Mouse (Mus musculus) ES-E14 (cell line): ENCODE data around the gene Ttf2. TPM values are rescaled to one million over a fixed set of nuclear protein-coding genes. Genes with fewer than 3 reads are reported as not detected.

Experiments used
- DNase-seq: peaks from one replicate; pipeline ENCODE4 v3.0.0-alpha.2; 2013; ENCODE audit warnings: low read depth, low spot score
- H3K27ac ChIP-seq: 2 replicates; pipeline ENCODE4 v1.5.1; 2012; ENCODE audit warnings: low read depth, mild to moderate bottlenecking, low read length, moderate library complexity, mixed read lengths; ENCODE audit not compliant: poor library complexity, insufficient read depth, severe bottlenecking
- H3K36me3 ChIP-seq: 2 replicates; pipeline ENCODE4 v1.6.1; 2012; ENCODE audit warnings: mild to moderate bottlenecking, low read length, moderate library complexity, mixed read lengths; ENCODE audit not compliant: control insufficient read depth, poor library complexity, insufficient read depth, severe bottlenecking
- H3K4me1 ChIP-seq, 2 experiments: fragments of 150-350 bp in 1 of 2; sonication (generic) in 1 of 2; 2 replicates each; pipeline ENCODE4 v1.6.1; 2012; ENCODE audit warnings: low read length in 2 of 2, mild to moderate bottlenecking in 1 of 2, mixed read lengths in 1 of 2; ENCODE audit not compliant: control insufficient read depth in 2 of 2, insufficient read depth in 2 of 2, poor library complexity in 1 of 2
- H3K4me3 ChIP-seq, 2 experiments: fragments of 150-350 bp in 1 of 2; sonication (generic) in 1 of 2; 2 replicates each; pipeline ENCODE4 v1.5.1; 2012; ENCODE audit warnings: low read length in 2 of 2, low read depth in 1 of 2, mild to moderate bottlenecking in 1 of 2, mixed read lengths in 1 of 2; ENCODE audit not compliant: insufficient read depth in 1 of 2, poor library complexity in 1 of 2, severe bottlenecking in 1 of 2
- H3K9ac ChIP-seq: 2 replicates; pipeline ENCODE4 v1.6.1; 2012; ENCODE audit warnings: low read depth, mild to moderate bottlenecking, low read length, mixed read lengths; ENCODE audit not compliant: poor library complexity, insufficient read depth, severe bottlenecking
- H3K9me3 ChIP-seq: fragments of 150-350 bp; sonication (generic); 2 replicates; pipeline ENCODE4 v1.6.1; 2012; ENCODE audit warnings: low read depth, mild to moderate bottlenecking, low read length; ENCODE audit not compliant: control insufficient read depth, insufficient read depth
- CHD2 ChIP-seq: IDR thresholded peaks from 2 replicates; pipeline ENCODE4 v1.6.1; 2014; ENCODE audit warnings: mild to moderate bottlenecking, low read depth, low read length, inconsistent platforms
- HCFC1 ChIP-seq: IDR thresholded peaks from 2 replicates; pipeline ENCODE4 v1.6.1; 2012; ENCODE audit warnings: low read length, inconsistent platforms, borderline replicate concordance; ENCODE audit not compliant: insufficient read depth
- MAFK ChIP-seq: IDR thresholded peaks from 2 replicates; pipeline ENCODE4 v1.6.1; 2014; ENCODE audit warnings: mild to moderate bottlenecking, low read depth, low read length, inconsistent platforms; ENCODE audit not compliant: insufficient read depth
- ZC3H11A ChIP-seq: IDR thresholded peaks from 2 replicates; pipeline ENCODE4 v1.6.1; 2012; ENCODE audit warnings: low read depth, mild to moderate bottlenecking, inconsistent platforms, low read length, borderline replicate concordance
- ZNF384 ChIP-seq: IDR thresholded peaks from 2 replicates; pipeline ENCODE4 v1.6.1; 2012; ENCODE audit warnings: low read depth, low read length, inconsistent platforms
- in situ Hi-C, 2 experiments: fragments of 600-800 bp; cut with MboI; formaldehyde crosslinking; loops; one replicate each; pipeline ENCODE4 v1.15.1; 2025; ENCODE audit warnings: low sequenced_read_pairs in 2 of 2, inconsistent platforms in 1 of 2; ENCODE audit not compliant: unreplicated experiment in 2 of 2
- total RNA-seq: library from RNA; depleted of rRNA; stranded (reverse); fragments of 300-350 nt; gene quantifications from 2 replicates; pipeline ENCODE4 v1.2.3, GENCODE M21; 2012

Gene Ttf2
- total RNA-seq, 1 experiment = 39.0 TPM

DNA sequence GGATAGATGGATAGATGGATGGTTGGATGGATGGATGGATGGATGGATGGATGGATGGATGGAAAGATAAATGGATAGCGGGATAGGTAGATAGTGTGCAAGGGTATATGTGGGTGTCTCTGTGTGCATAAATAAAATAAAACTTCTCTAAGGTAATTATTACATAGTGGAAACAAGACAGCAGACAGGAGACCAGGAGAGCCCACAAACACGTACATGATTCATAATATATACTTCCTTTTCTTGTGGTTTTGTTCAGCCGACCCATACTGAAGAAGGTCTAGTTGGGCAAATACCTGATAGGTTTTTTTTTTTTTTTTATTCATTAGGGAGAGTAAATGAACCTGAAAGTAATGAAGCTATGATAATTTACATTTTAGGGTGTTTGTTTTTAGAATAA, 44.1 kb upstream of the Ttf2 start:
- Histone ChIP-seq H3K36me3 (no peaks in the 10 kb centered on the region), H3K9me3 (no peaks in the 10 kb centered on the region), H3K27ac (no peak overlapping the region), H3K4me1 (no peaks in the 10 kb centered on the region), H3K9ac (no peak overlapping the region), H3K4me3 (no peak overlapping the region)
- DNase-seq = no peak
- TF ChIP-seq MAFK (no peak), ZC3H11A (no peak), ZNF384 (no peak), HCFC1 (no peak), CHD2 (no peak)
- in situ Hi-C loops = no loop called here

- Histone ChIP-seq H3K4me3 (no peak overlapping the region), H3K27ac (no peak overlapping the region), H3K4me1 (no peaks in the 10 kb centered on the region), H3K9me3 (no peaks in the 10 kb centered on the region), H3K36me3 (no peaks in the 10 kb centered on the region), H3K9ac (no peak overlapping the region)
- DNase-seq = no peak
- TF ChIP-seq HCFC1 (no peak), ZNF384 (no peak), ZC3H11A (no peak), CHD2 (no peak), MAFK (no peak)
- in situ Hi-C loops = no loop called here
Observed at GRCm38 (mm10) chr3:101013005-101013404, 43.5 kb upstream of the Ttf2 start.

DNA sequence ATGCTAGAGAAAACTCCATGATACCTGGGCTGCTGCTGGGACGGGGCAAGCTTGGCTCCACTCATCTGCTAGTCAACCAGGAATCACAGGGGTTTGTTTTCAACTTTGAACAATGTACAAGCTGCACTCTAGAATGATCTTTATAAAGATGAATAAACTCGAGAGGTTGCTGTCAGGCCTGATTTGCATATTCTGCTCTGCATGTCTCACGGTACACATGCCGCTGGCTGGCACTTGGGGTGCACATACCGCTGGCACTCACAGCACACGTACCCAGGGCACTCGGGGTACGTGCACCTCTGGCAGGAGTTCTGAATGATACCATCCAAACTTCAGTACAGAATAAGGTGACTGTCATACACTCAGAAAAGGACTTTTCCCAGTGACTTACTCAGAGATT, 43.1 kb upstream of the Ttf2 start:
- TF ChIP-seq ZC3H11A (no peak), HCFC1 (no peak), CHD2 (no peak), MAFK (no peak), ZNF384 (no peak)
- in situ Hi-C loops = no loop called here
- no peak overlapping the region for H3K4me3 ChIP-seq
- DNase-seq = no peak
- H3K36me3 ChIP-seq = no peaks in the 10 kb centered on the region
- no peak overlapping the region for H3K27ac ChIP-seq
- H3K9me3 ChIP-seq = no peaks in the 10 kb centered on the region
- H3K9ac ChIP-seq = no peak overlapping the region
- H3K4me1 ChIP-seq = no peaks in the 10 kb centered on the region

GRCm38 (mm10) chr3:101012131-101012571, 42.7 kb upstream of the Ttf2 start:
- TF ChIP-seq HCFC1 (no peak), ZC3H11A (no peak)
- H3K4me3 ChIP-seq = no peak overlapping the region
- in situ Hi-C loops = no loop called here
- H3K9me3 ChIP-seq = no peaks in the 10 kb centered on the region
- H3K4me1 ChIP-seq = no peaks in the 10 kb centered on the region
- no peak overlapping the region for H3K27ac ChIP-seq
- no peak overlapping the region for H3K9ac ChIP-seq
- DNase-seq = no peak
- H3K36me3 ChIP-seq = no peaks in the 10 kb centered on the region

GRCm38 (mm10) chr3:101011203-101011600, 41.7 kb upstream of the Ttf2 start:
- Histone ChIP-seq H3K9ac (no peak overlapping the region), H3K36me3 (no peaks in the 10 kb centered on the region), H3K27ac (no peak overlapping the region), H3K4me3 (no peak overlapping the region), H3K9me3 (no peaks in the 10 kb centered on the region), H3K4me1 (no peaks in the 10 kb centered on the region)
- DNase-seq = no peak
- no peak for TF ChIP-seq HCFC1
- TF ChIP-seq CHD2 = no peak
- no peak for TF ChIP-seq ZNF384
- no peak for TF ChIP-seq MAFK
- no peak for TF ChIP-seq ZC3H11A
- in situ Hi-C loops = no loop called here
